Mouse (Mus musculus) stomach, postnatal 0 days (tissue): ENCODE measurements around the gene Bpifb9a. TPM values are rescaled to one million over a fixed set of nuclear protein-coding genes. Genes with fewer than 3 reads are reported as not detected.
"Not testable (repeated sequence)": the region's sequence is repeated elsewhere in the genome, so short reads cannot be mapped to it uniquely, and the experiment has no call there.

Source experiments
- ATAC-seq: fragments of 200-750 bp; cut with Nextera tagmentation; 2 replicates; pipeline ENCODE4 v1.8.0; 2017; ENCODE audit not compliant: low FRiP score, low TSS enrichment
- DNase-seq: peaks from one replicate; pipeline ENCODE4 v3.0.0-alpha.2; 2016; ENCODE audit warnings: low spot score
- H3K27ac ChIP-seq: fragments of 300-500 bp; sonication (generic); replicated peaks from 2 replicates; pipeline ENCODE4 v1.5.1; 2014; ENCODE audit warnings: mild to moderate bottlenecking, control low read depth
- H3K27me3 ChIP-seq: fragments of 300-500 bp; sonication (generic); 2 replicates; pipeline ENCODE4 v1.6.1; 2014; ENCODE audit warnings: low read length; ENCODE audit not compliant: control insufficient read depth, insufficient read depth
- H3K36me3 ChIP-seq: fragments of 300-500 bp; sonication (generic); 2 replicates; pipeline ENCODE4 v1.6.1; 2014; ENCODE audit warnings: low read length, mixed read lengths; ENCODE audit not compliant: control insufficient read depth, insufficient read depth
- H3K4me1 ChIP-seq: fragments of 300-500 bp; sonication (generic); replicated peaks from 2 replicates; pipeline ENCODE4 v1.6.1; 2014; ENCODE audit warnings: antibody characterized with exemption; ENCODE audit not compliant: control insufficient read depth, insufficient read depth
- H3K4me2 ChIP-seq: fragments of 300-500 bp; sonication (generic); replicated peaks from 2 replicates; pipeline ENCODE4 v1.6.1; 2014; ENCODE audit warnings: low read depth, mild to moderate bottlenecking, control low read depth, moderate library complexity
- H3K4me3 ChIP-seq: fragments of 300-500 bp; sonication (generic); 2 replicates; pipeline ENCODE4 v1.5.1; 2014; ENCODE audit warnings: low read depth, low read length, control low read depth
- H3K9ac ChIP-seq: fragments of 300-500 bp; sonication (generic); 2 replicates; pipeline ENCODE4 v1.6.1; 2014; ENCODE audit warnings: mild to moderate bottlenecking, low read length, control low read depth, mixed read lengths
- H3K9me3 ChIP-seq: fragments of 300-500 bp; sonication (generic); 2 replicates; pipeline ENCODE4 v1.6.1; 2016; ENCODE audit warnings: low read length; ENCODE audit not compliant: control insufficient read depth
- CTCF ChIP-seq: IDR thresholded peaks from 2 replicates; pipeline ENCODE4 v1.5.1; 2016; ENCODE audit warnings: antibody characterized with exemption, low read depth, mild to moderate bottlenecking, moderate library complexity
- EP300 ChIP-seq: optimal IDR thresholded peaks from 2 replicates; pipeline ENCODE3; 2016; ENCODE audit warnings: antibody characterized with exemption
- WGBS: fragments of 180-500 bp; shearing (Covaris S2); extraction: QIAGEN DNeasy Blood & Tissue Kit; methylation state at CpG from one replicate; pipeline ENCODE4 v1.1.7; 2014; 5-methylcytosine and 5-hydroxymethylcytosine counted together
- polyA plus RNA-seq: library from polyadenylated mRNA; unstranded; fragments of >200 nt; fragmentation: Nextera tagmentation; extraction: Ambion mirVana; gene quantifications from 2 replicates; pipeline ENCODE4 v1.2.1, GENCODE M21; 2015

Bpifb9a gene
- polyA plus RNA-seq, 1 experiment from 2014 or later = not detected

DNA sequence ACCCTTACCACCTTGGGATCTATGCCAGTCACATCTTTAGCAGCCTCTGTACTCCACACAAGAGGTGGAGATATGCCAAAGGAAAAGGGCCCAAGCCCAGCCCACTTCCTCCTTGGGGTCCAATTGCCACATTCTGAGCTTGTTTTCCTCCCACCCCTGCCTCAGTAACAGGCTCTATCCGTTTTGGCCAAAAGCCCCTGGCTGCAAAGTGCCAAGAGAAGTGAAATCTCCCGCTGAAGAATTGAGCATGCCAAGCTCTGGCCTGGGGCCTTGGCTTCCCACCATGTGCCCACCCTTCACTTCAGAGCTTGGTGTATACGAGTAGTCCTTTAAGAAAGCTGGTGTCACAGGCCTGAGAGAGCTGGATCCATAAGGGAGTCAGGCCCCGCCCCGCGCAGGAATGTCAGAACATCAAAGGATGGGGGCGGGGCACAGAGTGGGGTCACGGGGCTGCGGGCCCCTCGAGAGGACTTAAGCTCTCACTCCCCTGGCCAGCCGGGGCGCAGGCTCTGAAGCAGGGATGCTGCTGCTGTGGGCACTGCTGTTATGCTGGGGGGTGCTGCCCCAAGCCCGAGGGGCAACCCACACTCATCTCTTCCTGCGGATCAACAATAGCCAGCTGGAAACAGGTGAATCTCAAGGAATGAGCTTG lies 34.3 kb upstream of the Bpifb9a start, which contains the start of gene Bpifb5:
Bpifb5 (plus strand) TSS at position 478 of the 652 bp plus-strand sequence.
- H3K4me3 ChIP-seq = no peak within 1 kb of the TSS
- 5% methylated on average over 14 of the region's 14 CpGs for WGBS
- H3K27ac ChIP-seq = no peak within 1 kb of the TSS; the same call in 1 of the 2 replicates
- DNase-seq (peak; percentile 64), ATAC-seq (no peak; the same call in 1 of the 2 replicates)
- H3K27me3 ChIP-seq = no peaks in the 10 kb centered on the region
- no peaks in the 10 kb centered on the region for H3K4me1 ChIP-seq
- no peak within 1 kb of the TSS for H3K9ac ChIP-seq
- no peaks in the 10 kb centered on the region for H3K9me3 ChIP-seq
- TF ChIP-seq EP300 = no peak
- no peak for TF ChIP-seq CTCF
- 0 out of 2 replicates have a peak within 1 kb of the TSS, but pooled peaks have one; percentile 14 for H3K4me2 ChIP-seq
- H3K36me3 ChIP-seq = no peaks in the 10 kb centered on the region

DNA sequence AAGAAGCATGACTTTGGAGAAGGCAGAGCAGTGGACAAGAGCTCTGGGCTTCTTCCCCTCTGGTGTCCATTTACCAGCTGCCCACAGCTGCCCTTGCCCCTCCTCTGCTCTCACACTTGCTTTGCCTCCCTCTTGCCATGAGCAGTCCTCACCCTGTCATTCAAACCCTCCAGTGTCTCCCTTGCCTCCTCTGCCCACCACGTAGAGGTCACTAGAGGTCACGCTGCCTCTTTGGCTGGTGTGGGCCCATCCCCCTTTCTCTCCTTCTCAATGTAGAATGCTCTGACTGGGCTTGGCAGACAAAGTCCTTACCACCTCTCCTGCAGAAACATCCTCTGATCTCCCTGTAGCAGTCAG lies 33.8 kb upstream of the Bpifb9a start:
- ATAC-seq (no peak), DNase-seq (peak; percentile 37)
- H3K4me2 ChIP-seq = no peak overlapping the region
- no peaks in the 10 kb centered on the region for H3K27me3 ChIP-seq
- no peaks in the 10 kb centered on the region for H3K9me3 ChIP-seq
- H3K4me1 ChIP-seq = no peaks in the 10 kb centered on the region
- no peaks in the 10 kb centered on the region for H3K36me3 ChIP-seq
- 45% methylated on average over 2 of the region's 2 CpGs for WGBS
- no peak overlapping the region for H3K9ac ChIP-seq
- H3K4me3 ChIP-seq = no peak overlapping the region
- no peak for TF ChIP-seq CTCF
- no peak for TF ChIP-seq EP300
- no peak overlapping the region for H3K27ac ChIP-seq

DNA sequence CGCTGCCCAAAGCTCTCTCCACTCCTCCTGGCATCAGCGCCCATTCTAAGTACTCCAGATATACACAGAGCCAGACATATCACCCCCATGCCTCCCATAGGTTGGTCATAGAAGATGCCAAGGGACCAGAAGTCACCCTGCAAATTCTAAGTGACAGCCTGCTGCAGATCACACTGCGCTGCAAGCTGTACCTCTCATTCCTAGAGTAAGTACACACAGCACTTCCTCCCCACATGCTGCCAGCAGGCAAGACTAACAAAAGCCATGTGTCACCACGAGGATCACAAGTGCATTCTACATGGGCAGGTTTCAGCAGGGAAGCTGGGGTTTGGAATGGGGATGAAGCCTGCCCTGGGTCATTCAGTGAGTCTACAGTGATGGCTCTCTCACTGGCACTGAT lies 30.7 kb upstream of the Bpifb9a start:
- H3K36me3 ChIP-seq = no peaks in the 10 kb centered on the region
- TF ChIP-seq CTCF (no peak), EP300 (no peak)
- no peak overlapping the region for H3K9ac ChIP-seq
- no peak for ATAC-seq
- H3K4me2 ChIP-seq = no peak overlapping the region
- WGBS = 68% methylated on average over 4 of the region's 4 CpGs
- no peaks in the 10 kb centered on the region for H3K27me3 ChIP-seq
- no peaks in the 10 kb centered on the region for H3K9me3 ChIP-seq
- no peak for DNase-seq
- no peak overlapping the region for H3K4me3 ChIP-seq
- no peaks in the 10 kb centered on the region for H3K4me1 ChIP-seq
- H3K27ac ChIP-seq = no peak overlapping the region

DNA sequence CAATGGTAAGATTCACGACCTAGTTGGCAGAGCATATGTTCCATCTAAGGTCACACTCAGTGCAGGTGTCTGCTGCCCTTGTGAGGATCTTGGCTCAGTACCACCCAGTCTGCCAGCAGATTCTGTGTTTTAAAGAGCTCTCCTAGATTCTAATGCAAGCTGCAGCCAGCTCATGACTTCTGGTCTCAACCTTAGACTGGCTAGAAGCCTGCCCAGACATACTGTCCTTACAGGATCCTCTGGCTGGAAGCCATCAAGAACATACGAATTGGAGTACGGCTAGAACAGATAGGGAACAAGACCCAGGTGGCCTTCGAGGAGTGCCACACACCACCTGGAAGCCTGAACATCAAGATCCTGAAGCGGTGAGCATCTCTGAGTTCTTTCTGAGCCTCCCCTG lies 29.8 kb upstream of the Bpifb9a start:
- ATAC-seq (no peak), DNase-seq (peak; percentile 13)
- 74% methylated on average over 5 of the region's 5 CpGs for WGBS
- no peak overlapping the region for H3K27ac ChIP-seq
- no peak overlapping the region for H3K4me2 ChIP-seq
- H3K4me1 ChIP-seq = no peaks in the 10 kb centered on the region
- H3K36me3 ChIP-seq = no peaks in the 10 kb centered on the region
- TF ChIP-seq EP300 (no peak), CTCF (no peak)
- no peaks in the 10 kb centered on the region for H3K9me3 ChIP-seq
- no peak overlapping the region for H3K9ac ChIP-seq
- H3K27me3 ChIP-seq = no peaks in the 10 kb centered on the region
- no peak overlapping the region for H3K4me3 ChIP-seq

DNA sequence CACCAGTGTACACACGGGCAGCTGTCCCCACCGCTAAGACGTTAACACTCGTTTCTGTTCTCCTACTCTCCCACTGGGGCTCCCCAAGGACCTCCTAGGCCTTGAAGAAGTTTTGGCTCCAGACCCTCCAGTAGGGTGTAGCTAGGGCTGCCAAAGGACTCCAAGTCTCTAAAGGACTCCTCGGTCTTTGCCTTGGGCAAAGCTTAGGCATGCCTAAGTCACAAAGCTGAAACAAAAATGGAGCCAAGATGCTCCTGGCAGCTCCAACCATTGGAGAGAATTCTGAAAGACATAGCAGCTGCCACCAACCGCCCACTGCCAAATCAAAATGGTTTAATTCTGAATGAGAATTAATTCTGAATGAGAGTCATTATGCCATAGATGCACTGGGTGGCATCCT lies 24.2 kb upstream of the Bpifb9a start:
- whole genome bisulfite sequencing = 88% methylated on average over 6 of the region's 6 CpGs
- DNase-seq (no peak), ATAC-seq (no peak)
- no peak overlapping the region for H3K27ac ChIP-seq
- no peaks in the 10 kb centered on the region for H3K9me3 ChIP-seq
- H3K36me3 ChIP-seq = no peaks in the 10 kb centered on the region
- no peak overlapping the region for H3K4me3 ChIP-seq
- H3K9ac ChIP-seq = no peak overlapping the region
- H3K27me3 ChIP-seq = no peaks in the 10 kb centered on the region
- H3K4me1 ChIP-seq = no peaks in the 10 kb centered on the region
- TF ChIP-seq EP300 (no peak), CTCF (no peak)
- H3K4me2 ChIP-seq = no peak overlapping the region

DNA sequence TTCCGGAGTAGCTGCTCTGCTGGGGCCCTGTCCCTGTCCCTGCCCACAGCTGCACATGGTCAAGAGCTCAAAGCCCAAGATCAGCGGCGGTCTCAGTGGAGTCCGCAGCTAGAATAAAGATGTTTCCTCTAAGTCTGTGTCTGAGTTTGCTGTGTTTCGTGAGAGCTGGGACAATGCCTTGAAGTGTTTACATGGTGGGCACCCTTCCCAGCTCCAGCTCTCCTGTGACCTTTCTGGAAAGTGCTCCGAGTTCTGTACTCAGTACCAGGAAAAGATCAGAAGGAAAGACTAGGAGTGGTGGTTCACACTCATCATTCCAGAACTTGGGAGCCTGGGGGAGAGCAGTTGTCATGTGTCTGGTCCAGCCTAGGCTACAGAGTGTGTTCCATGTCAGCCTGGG lies 16.9 kb upstream of the Bpifb9a start:
- Histone ChIP-seq H3K4me3 (no peak overlapping the region), H3K36me3 (no peaks in the 10 kb centered on the region), H3K27me3 (no peaks in the 10 kb centered on the region), H3K4me2 (no peak overlapping the region), H3K9me3 (no peaks in the 10 kb centered on the region), H3K27ac (no peak overlapping the region), H3K4me1 (no peaks in the 10 kb centered on the region), H3K9ac (no peak overlapping the region)
- 53% methylated on average over 6 of the region's 6 CpGs for WGBS
- DNase-seq (no peak), ATAC-seq (no peak)
- TF ChIP-seq CTCF (no peak), EP300 (no peak)

DNA sequence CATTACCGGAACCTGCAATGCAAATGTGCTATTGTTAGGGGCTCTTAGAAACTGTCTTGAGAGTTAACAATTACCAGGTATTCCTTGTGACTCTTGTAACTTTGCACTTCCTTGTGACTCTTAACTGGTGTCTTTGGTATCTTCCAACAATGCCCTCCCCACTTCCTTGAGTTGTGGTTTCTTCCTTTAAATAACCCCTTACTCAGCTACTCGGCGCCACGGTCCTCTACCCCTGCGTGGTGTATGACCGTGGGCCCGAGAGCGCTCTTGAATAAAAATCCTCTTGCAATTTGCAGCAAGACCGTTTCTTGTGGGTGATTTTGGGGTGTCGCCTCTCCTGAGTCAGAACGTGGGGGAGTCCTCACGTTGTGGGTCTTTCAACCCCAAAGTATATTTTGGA lies 14.9 kb upstream of the Bpifb9a start:
- H3K9ac ChIP-seq, DNase-seq, H3K27me3 ChIP-seq, H3K9me3 ChIP-seq, H3K4me1 ChIP-seq, ATAC-seq, H3K4me2 ChIP-seq, H3K4me3 ChIP-seq, H3K36me3 ChIP-seq, H3K27ac ChIP-seq: not testable (repeated sequence)
- WGBS = 95% methylated on average over 11 of the region's 12 CpGs
